Mouse (Mus musculus) kidney, embryonic 14.5 days (tissue): ENCODE results near the gene Abl1. TPM values are rescaled to one million over a fixed set of nuclear protein-coding genes. Genes with fewer than 3 reads are reported as not detected.

ENCODE experiments used
- ATAC-seq: fragments of 200-750 bp; cut with Nextera tagmentation; 2 replicates; pipeline ENCODE4 v1.8.0; 2017; ENCODE audit warnings: moderate number of reproducible peaks, mild to moderate bottlenecking, moderate TSS enrichment, moderate library complexity; ENCODE audit not compliant: low FRiP score, low TSS enrichment
- H3K27ac ChIP-seq: fragments of 300-500 bp; sonication (generic); 2 replicates; pipeline ENCODE4 v1.5.1; 2014; ENCODE audit warnings: low read depth, mild to moderate bottlenecking, low read length, moderate library complexity, mixed read lengths
- H3K27me3 ChIP-seq: fragments of 300-500 bp; sonication (generic); 2 replicates; pipeline ENCODE4 v1.6.1; 2014; ENCODE audit warnings: mild to moderate bottlenecking, low read length; ENCODE audit not compliant: control insufficient read depth, insufficient read depth
- H3K36me3 ChIP-seq: fragments of 300-500 bp; sonication (generic); 2 replicates; pipeline ENCODE4 v1.6.1; 2014; ENCODE audit warnings: low read length, mixed read lengths; ENCODE audit not compliant: control insufficient read depth, insufficient read depth
- H3K4me1 ChIP-seq: fragments of 300-500 bp; sonication (generic); 2 replicates; pipeline ENCODE4 v1.6.1; 2014; ENCODE audit warnings: low read length, mixed read lengths; ENCODE audit not compliant: control insufficient read depth, insufficient read depth
- H3K4me2 ChIP-seq: fragments of 300-500 bp; sonication (generic); replicated peaks from 2 replicates; pipeline ENCODE4 v1.6.1; 2014; ENCODE audit warnings: low read depth, mild to moderate bottlenecking, low read length
- H3K4me3 ChIP-seq: fragments of 300-500 bp; sonication (generic); 2 replicates; pipeline ENCODE4 v1.5.1; 2014; ENCODE audit warnings: mild to moderate bottlenecking, low read length
- H3K9ac ChIP-seq: fragments of 300-500 bp; sonication (generic); 2 replicates; pipeline ENCODE4 v1.6.1; 2014; ENCODE audit warnings: low read depth, mild to moderate bottlenecking, low read length, moderate library complexity
- H3K9me3 ChIP-seq: fragments of 300-500 bp; sonication (generic); 2 replicates; pipeline ENCODE4 v1.6.1; 2016; ENCODE audit warnings: low read length; ENCODE audit not compliant: control insufficient read depth
- WGBS: fragments of 180-500 bp; shearing (Covaris S2); extraction: QIAGEN DNeasy Blood & Tissue Kit; methylation state at CpG from one replicate; pipeline ENCODE4 v1.1.7; 2014; 5-methylcytosine and 5-hydroxymethylcytosine counted together
- polyA plus RNA-seq: library from polyadenylated mRNA; unstranded; fragments of >200 nt; fragmentation: Nextera tagmentation; extraction: Ambion mirVana; gene quantifications from 2 replicates; pipeline ENCODE4 v1.2.1, GENCODE M21; 2014

Gene Abl1
- polyA plus RNA-seq, 1 experiment from 2014 or later, result 54.6 TPM

- no peaks in the 10 kb centered on the region for H3K9me3 ChIP-seq
- no peak overlapping the region for H3K27ac ChIP-seq
- H3K9ac ChIP-seq, result no peak overlapping the region
- no peak for ATAC-seq
- 46% methylated on average over 2 of the region's 2 CpGs for WGBS
- H3K4me1 ChIP-seq, result no peaks in the 10 kb centered on the region
- H3K27me3 ChIP-seq, result no peaks in the 10 kb centered on the region
- H3K4me3 ChIP-seq, result no peak overlapping the region
- no peak overlapping the region for H3K4me2 ChIP-seq
- 0 out of 2 replicates have a peak, but pooled peaks cover 2% of the 10 kb centered on the region for H3K36me3 ChIP-seq
Measured at GRCm38 (mm10) chr2:31706531-31706930, 18.4 kb downstream of the Abl1 start.

- Histone ChIP-seq H3K9me3 (no peaks in the 10 kb centered on the region), H3K36me3 (0 out of 2 replicates have a peak, but pooled peaks cover 3% of the 10 kb centered on the region), H3K9ac (no peak overlapping the region), H3K27me3 (no peaks in the 10 kb centered on the region), H3K27ac (no peak overlapping the region), H3K4me1 (no peaks in the 10 kb centered on the region), H3K4me2 (no peak overlapping the region), H3K4me3 (no peak overlapping the region)
- ATAC-seq, result no peak
- 81% methylated on average over 2 of the region's 2 CpGs for WGBS
Measured at GRCm38 (mm10) chr2:31712716-31713115, 24.5 kb downstream of the Abl1 start.

GRCm38 (mm10) chr2:31713813-31714212 lies 25.6 kb downstream of the Abl1 start:
- H3K9ac ChIP-seq, result no peak overlapping the region
- no peak for ATAC-seq
- H3K4me2 ChIP-seq, result no peak overlapping the region
- no peaks in the 10 kb centered on the region for H3K9me3 ChIP-seq
- WGBS, result 81% methylated on average over 3 of the region's 3 CpGs
- H3K4me3 ChIP-seq, result no peak overlapping the region
- H3K27me3 ChIP-seq, result no peaks in the 10 kb centered on the region
- H3K36me3 ChIP-seq, result 0 out of 2 replicates have a peak, but pooled peaks cover 3% of the 10 kb centered on the region
- H3K27ac ChIP-seq, result no peak overlapping the region
- no peaks in the 10 kb centered on the region for H3K4me1 ChIP-seq

- Histone ChIP-seq H3K4me3 (no peak overlapping the region), H3K27me3 (no peaks in the 10 kb centered on the region), H3K27ac (no peak overlapping the region), H3K9ac (no peak overlapping the region), H3K4me1 (no peaks in the 10 kb centered on the region), H3K4me2 (no peak overlapping the region), H3K36me3 (0 out of 2 replicates have a peak, but pooled peaks cover 3% of the 10 kb centered on the region), H3K9me3 (no peaks in the 10 kb centered on the region)
- 94% methylated on average over 4 of the region's 4 CpGs for WGBS
- no peak for ATAC-seq
Measured at GRCm38 (mm10) chr2:31714780-31715179, 26.6 kb downstream of the Abl1 start.

GRCm38 (mm10) chr2:31715985-31716384 lies 27.8 kb downstream of the Abl1 start:
- H3K4me2 ChIP-seq, result no peak overlapping the region
- H3K9me3 ChIP-seq, result no peaks in the 10 kb centered on the region
- WGBS, result 68% methylated on average over 7 of the region's 7 CpGs
- no peak for ATAC-seq
- H3K27ac ChIP-seq, result no peak overlapping the region
- 0 out of 2 replicates have a peak, but pooled peaks cover 3% of the 10 kb centered on the region for H3K36me3 ChIP-seq
- no peak overlapping the region for H3K9ac ChIP-seq
- no peak overlapping the region for H3K4me3 ChIP-seq
- no peaks in the 10 kb centered on the region for H3K27me3 ChIP-seq
- no peaks in the 10 kb centered on the region for H3K4me1 ChIP-seq

GRCm38 (mm10) chr2:31719202-31719880 lies 31.2 kb downstream of the Abl1 start:
- no peaks in the 10 kb centered on the region for H3K4me1 ChIP-seq
- H3K4me3 ChIP-seq, result no peak overlapping the region
- no peak overlapping the region for H3K9ac ChIP-seq
- no peak for ATAC-seq
- no peak overlapping the region for H3K27ac ChIP-seq
- H3K9me3 ChIP-seq, result no peaks in the 10 kb centered on the region
- no peak overlapping the region for H3K4me2 ChIP-seq
- 84% methylated on average over 6 of the region's 6 CpGs for WGBS
- H3K36me3 ChIP-seq, result no peaks in the 10 kb centered on the region; the same call in 1 of the 2 replicates
- H3K27me3 ChIP-seq, result no peaks in the 10 kb centered on the region

GRCm38 (mm10) chr2:31719944-31720343 lies 31.8 kb downstream of the Abl1 start:
- ATAC-seq, result no peak
- no peak overlapping the region for H3K27ac ChIP-seq
- no peak overlapping the region for H3K4me3 ChIP-seq
- no peaks in the 10 kb centered on the region for H3K27me3 ChIP-seq
- 72% methylated on average over 2 of the region's 2 CpGs for WGBS
- no peaks in the 10 kb centered on the region for H3K4me1 ChIP-seq
- H3K4me2 ChIP-seq, result no peak overlapping the region
- H3K9ac ChIP-seq, result no peak overlapping the region
- H3K9me3 ChIP-seq, result no peaks in the 10 kb centered on the region
- no peaks in the 10 kb centered on the region; the same call in 1 of the 2 replicates for H3K36me3 ChIP-seq

- Histone ChIP-seq H3K4me1 (no peaks in the 10 kb centered on the region), H3K9me3 (no peaks in the 10 kb centered on the region), H3K4me3 (no peak overlapping the region), H3K36me3 (no peaks in the 10 kb centered on the region; the same call in 1 of the 2 replicates), H3K9ac (no peak overlapping the region), H3K27ac (no peak overlapping the region), H3K27me3 (no peaks in the 10 kb centered on the region), H3K4me2 (no peak overlapping the region)
- no peak for ATAC-seq
- WGBS, result 62% methylated on average over 4 of the region's 4 CpGs
Measured at GRCm38 (mm10) chr2:31720783-31721182, 32.6 kb downstream of the Abl1 start.

- no peak for ATAC-seq
- H3K27ac ChIP-seq, result no peak overlapping the region
- H3K27me3 ChIP-seq, result no peaks in the 10 kb centered on the region
- H3K9ac ChIP-seq, result no peak overlapping the region
- WGBS, result 95% methylated on average over 7 of the region's 7 CpGs
- H3K4me1 ChIP-seq, result no peaks in the 10 kb centered on the region
- H3K4me2 ChIP-seq, result no peak overlapping the region
- no peak overlapping the region for H3K4me3 ChIP-seq
- peaks cover 2% of the 10 kb centered on the region; the same call in 1 of the 2 replicates for H3K36me3 ChIP-seq
- no peaks in the 10 kb centered on the region for H3K9me3 ChIP-seq
Measured at GRCm38 (mm10) chr2:31724730-31725490, 36.7 kb downstream of the Abl1 start.
